Mouse (Mus musculus): ENCODE measurements around the gene Zic2.

The Zic2 gene

DNA sequence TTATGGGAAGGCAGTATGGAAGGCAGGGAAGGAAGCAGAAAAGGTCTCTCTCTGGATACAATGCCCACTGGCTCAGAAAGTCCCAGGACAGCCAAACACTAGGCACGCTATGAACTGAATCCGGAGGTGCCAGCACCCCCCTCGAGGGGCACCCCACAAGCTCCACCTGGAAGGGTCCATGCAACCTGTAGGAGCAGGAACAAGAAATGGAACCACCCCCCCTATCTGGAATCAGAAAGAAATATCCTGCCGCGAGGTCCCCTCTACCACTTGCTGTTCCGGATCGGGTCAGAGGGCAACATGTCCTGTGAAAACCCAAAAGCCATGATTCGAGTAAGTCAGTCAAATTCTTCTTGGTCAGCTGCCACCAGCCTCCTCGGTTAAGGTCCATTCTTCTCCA is 13.3 kb upstream of the Zic2 start:
- no peak for DNase-seq (ENCODE audit: low read depth)

DNA sequence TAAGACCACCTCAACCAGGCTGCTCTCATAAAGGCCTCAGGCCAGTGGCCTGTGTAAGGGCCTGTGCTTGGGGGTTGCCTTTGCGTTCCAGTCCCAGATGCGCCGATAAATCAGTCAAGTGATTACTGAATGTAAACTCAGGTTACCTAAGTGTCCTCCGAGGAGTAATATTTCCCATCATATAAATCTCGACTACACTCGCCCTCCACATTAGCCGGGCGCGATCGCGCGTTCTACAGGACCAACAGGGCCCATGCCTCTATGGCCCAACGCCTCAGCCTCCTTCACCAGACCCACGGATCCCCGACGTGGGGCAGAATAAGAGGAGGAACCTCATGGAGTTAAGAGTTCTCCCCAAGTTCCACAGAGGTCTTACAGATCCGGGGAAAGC is 12.6 kb upstream of the Zic2 start:
- DNase-seq (ENCODE audit: low read depth) = no peak

- DNase-seq (ENCODE audit: low read depth) = no peak
Measured at GRCm38 (mm10) chr14:122463080-122463691, 12.0 kb upstream of the Zic2 start.

- DNase-seq (ENCODE audit: low read depth) = peak; percentile 49
Measured at GRCm38 (mm10) chr14:122463734-122464341, 11.4 kb upstream of the Zic2 start.

GRCm38 (mm10) chr14:122464351-122464762 is 10.9 kb upstream of the Zic2 start:
- peak; percentile 4 for DNase-seq (ENCODE audit: low read depth)

DNA sequence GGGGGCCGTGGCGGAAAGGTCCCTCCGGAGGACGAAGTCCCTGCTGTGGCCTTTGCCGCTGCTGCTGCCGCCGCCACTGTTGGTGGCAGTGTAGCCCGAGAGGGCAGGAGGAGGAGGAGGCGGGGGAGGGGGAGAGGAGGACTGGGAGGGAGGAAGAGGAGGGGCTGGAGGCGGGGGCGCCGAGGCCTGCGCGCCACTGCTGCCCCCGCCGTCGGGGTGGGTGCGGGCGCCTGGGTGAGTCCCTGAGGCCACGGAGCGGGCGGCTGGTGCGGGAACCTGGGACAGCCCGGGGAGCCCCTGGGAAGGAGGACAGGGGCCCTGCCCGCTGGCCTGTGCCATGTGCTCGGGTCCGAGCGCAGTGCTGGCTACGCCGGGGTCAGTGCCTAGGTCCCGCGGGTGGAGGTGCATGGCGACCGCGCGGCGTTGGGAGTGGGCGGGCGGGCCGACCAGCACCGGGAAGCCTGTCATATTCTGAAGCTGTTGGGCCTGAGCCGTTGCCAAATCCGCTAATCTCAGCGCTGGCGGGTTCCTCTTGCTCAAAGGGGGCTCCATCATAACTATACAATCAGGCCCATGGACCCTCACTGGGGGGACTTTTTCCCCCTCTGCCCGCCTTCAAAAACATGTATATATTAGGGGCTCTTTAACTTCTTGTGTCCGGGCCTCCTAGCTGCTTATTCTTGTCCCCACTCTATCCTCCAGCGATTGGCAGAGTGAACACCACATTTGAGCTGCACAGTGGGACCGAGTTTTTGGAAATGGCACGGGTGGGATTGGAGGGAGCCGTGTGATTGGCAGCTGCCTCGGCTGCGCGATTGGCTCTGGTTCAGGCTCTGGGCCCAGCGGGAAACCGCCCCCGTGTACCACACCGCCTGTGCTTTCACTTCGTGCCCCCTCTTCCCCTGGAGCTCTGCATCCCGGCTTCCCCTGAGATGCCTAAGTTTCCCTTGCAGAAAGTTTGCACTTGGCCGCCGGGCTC is 10.2 kb upstream of the Zic2 start, which contains the start of gene Zic5:
Gene Zic5, minus strand, starts transcription at position 915 of the 979 bp plus-strand sequence.
- DNase-seq (ENCODE audit: low read depth) = peak; percentile 14

DNA sequence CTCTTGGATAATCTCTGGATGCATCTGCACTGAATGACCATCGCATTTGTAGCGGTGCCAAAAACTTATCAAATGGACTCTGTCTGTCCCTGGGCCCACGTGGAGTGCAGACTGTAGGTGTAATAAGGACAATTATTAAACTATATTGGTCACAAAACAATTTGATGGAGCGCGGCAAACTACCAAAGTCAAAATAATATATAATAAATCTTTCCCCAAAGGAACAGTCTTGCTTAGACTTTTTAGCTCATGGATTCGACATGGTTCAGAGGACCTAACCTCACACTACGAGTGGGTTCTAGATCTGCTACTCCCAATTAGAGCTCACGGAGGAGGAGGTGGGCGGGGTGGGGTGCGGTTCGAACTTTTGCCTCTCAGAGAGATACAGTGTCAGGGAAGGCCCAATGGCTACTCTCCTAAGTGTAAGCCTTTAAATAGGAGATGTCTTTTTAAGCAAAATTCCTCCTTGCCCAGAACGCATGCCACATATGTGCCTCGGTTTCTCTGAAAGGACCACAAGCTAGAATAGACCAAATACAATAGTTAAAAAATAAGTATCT is 9.2 kb upstream of the Zic2 start:
- DNase-seq (ENCODE audit: low read depth) = no peak

DNA sequence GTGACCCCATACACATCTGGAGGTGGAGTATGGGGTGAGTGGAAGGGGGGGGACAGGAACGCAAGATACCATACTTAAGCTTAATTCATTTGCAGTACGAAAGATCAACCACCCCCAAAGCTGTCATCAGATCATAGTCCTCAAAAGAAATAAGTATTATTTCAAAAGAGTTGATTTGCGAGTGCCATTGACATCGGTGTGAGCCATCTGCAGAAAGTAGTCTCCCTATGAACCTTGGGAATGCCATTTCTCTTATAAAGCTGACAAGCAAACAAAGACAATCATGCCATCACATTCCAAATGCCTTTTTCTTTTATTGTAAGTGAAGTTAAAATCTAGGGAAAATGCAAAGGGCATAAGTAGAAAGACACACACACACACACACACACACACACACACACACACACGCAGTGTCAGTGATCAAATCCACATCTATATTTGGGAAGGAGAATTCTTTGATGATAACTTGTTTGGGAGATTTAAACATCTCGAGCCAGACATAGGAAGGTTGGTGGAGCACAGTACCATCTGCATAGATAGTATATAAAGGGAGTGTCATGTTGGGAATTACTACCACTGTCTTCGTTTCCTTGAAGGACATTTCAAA is 8.4 kb upstream of the Zic2 start:
- DNase-seq (ENCODE audit: low read depth) = no peak

DNA sequence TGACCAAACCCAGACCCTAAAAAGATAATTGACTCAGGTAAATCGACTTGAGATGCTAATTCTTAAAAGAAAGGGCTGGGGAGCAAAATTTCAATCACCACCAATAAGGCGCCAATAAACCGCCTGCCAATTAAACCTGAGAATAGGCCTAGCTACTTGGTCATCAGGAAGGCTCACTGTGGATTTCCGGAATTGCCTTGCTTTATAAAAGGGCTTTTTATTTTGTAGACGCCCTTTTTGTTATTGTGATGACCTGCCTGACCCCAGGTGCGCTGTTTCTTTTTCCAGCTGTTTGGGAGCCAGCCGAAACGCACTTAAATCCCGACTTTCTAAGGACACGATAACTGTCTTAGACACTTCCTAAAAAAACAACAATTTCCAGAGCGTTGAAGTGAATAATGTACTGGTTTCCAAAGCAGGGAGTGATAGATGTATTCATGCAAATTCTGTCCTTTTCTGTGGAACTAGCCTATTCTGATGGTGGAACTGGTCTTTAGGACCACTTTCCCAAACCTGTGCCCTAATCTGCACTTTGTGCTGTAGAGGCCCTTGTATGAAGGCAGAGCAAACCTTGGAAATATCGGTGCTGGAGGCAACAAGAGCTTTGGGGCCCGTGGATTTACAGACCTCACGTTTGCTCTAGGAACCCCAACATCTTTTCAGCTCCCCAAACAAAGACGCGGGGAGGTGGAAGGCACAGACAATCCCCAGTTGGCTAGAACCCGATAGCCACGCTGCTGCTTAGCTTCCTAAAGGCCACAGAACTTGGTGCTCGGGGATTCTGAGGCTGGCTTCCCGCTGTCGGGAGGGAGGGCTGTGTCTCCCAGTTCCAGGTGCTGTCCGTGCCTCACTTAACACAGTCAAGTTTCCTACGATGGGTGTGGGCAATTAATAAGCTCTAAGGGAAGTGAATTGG is 7.1 kb upstream of the Zic2 start:
- peak; percentile 5 for DNase-seq (ENCODE audit: low read depth)

- no peak for DNase-seq (ENCODE audit: low read depth)
Measured at GRCm38 (mm10) chr14:122468971-122469755, 6.1 kb upstream of the Zic2 start.

DNA sequence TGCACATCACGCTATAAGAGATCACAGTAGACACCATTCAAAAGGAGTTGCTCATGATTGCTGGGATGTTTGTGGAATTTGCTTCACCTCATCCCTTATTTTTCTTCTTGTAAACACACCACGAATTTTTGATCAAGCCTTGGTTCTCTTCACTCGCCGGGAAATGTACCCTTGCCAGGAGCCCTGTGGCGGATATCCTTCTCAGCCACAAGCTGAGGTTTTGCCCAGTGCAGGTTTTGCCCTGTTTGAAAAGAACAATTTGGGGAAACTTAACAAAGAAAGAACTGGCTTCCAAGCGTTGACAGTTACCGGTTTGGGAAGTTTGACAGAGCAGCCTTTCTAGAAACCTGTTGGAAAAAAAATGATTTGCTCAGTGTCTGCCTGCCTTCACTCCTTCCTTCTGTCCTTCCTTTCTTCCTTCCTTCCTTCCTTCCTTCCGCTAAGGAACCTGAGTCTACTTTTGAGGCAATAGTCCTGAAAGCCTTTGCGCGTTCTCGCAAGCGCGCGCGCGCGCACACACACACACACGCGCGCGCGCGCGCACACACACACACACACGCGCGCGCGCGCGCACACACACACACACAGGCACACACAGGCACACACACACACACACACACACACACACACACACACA is 3.7 kb upstream of the Zic2 start:
- DNase-seq (ENCODE audit: low read depth) = no peak

- peak; percentile 6 for DNase-seq (ENCODE audit: low read depth)
Measured at GRCm38 (mm10) chr14:122472161-122472560, 3.1 kb upstream of the Zic2 start.

GRCm38 (mm10) chr14:122472647-122473046 is 2.6 kb upstream of the Zic2 start:
- no peak for DNase-seq (ENCODE audit: low read depth)

GRCm38 (mm10) chr14:122473211-122473751 is 2.0 kb upstream of the Zic2 start:
- no peak for DNase-seq (ENCODE audit: low read depth)

- no peak for DNase-seq (ENCODE audit: low read depth)
Measured at GRCm38 (mm10) chr14:122474041-122474890, 969 bp upstream of the Zic2 start.

DNA sequence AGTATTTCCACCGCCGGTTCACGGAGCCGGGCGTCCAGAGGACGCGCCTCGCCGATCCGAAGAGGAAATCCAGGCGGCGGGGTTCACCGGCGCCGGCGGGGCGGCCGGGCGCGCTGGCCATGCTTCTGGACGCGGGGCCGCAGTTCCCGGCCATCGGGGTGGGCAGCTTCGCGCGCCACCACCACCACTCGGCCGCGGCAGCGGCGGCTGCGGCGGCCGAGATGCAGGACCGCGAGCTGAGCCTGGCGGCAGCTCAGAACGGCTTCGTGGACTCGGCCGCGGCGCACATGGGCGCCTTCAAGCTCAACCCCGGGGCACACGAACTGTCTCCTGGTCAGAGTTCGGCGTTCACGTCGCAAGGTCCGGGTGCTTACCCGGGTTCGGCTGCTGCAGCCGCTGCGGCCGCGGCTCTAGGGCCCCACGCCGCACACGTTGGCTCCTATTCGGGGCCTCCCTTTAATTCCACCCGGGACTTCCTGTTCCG is 364 bp downstream of the Zic2 start:
- no peak for DNase-seq (ENCODE audit: low read depth)

GRCm38 (mm10) chr14:122476041-122476821 is 996 bp downstream of the Zic2 start:
- peak; percentile 30 for DNase-seq (ENCODE audit: low read depth)
